Mouse (Mus musculus): ENCODE data around the gene Bmt2. TPM values are rescaled to one million over a fixed set of nuclear protein-coding genes. Genes with fewer than 3 reads are reported as not detected.

Bmt2 gene
- polyA plus RNA-seq, 1 experiment from 2014 or later: 25.8 TPM

Other genes with a start within 250 kb of the Bmt2 start
- 40.4 and 43.6 TPM in 2 replicates for gene Tmem168, start 69.9 kb downstream of the Bmt2 start, polyA plus RNA-seq (2014; fragmentation: Nextera tagmentation; extraction: Ambion mirVana)
- gene Gpr85, start 162.0 kb upstream of the Bmt2 start, polyA plus RNA-seq (2014; fragmentation: Nextera tagmentation; extraction: Ambion mirVana): 11.9 and 14.0 TPM in 2 replicates
- gene 2610001J05Rik, start 193.6 kb upstream of the Bmt2 start, polyA plus RNA-seq (2014; fragmentation: Nextera tagmentation; extraction: Ambion mirVana): 82.2 TPM in 2 replicates